Mouse (Mus musculus): Measurements from ENCODE around the gene Vmn1r19. TPM values are rescaled to one million over a fixed set of nuclear protein-coding genes. Genes with fewer than 3 reads are reported as not detected.
"Not testable (repeated sequence)": the region's sequence is repeated elsewhere in the genome, so short reads cannot be mapped to it uniquely, and the experiment has no call there.

The Vmn1r19 gene
- not detected in 2 replicates for polyA plus RNA-seq (2014; fragmentation: Nextera tagmentation; extraction: Ambion mirVana)

DNA sequence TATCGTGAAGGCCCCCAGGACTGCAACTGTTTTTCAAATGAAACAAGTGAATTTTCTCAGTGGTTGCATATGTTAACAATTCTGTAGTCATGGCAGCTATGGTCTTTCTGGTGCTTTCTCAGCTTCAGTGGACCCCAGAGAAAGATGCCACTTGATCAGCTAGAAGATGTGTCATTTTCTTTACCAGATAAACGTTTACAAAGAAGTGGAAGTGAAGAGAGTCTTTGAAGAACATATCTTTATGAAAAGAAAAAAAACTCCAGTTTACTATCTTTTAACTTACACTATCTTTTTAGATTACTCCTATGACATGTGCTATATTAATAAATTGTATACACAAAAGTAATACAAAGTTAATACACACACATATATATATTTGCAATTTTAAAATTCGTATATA is at the start of gene Vmn1r19:
TSS of gene Vmn1r19 (plus strand) at position 301 of the 400 bp plus-strand sequence.
- H3K4me1 ChIP-seq (ENCODE audit: control insufficient read depth, insufficient read depth, low read length); H3K9ac ChIP-seq (ENCODE audit: low read length); H3K27ac ChIP-seq (ENCODE audit: low read depth, low read length); H3K36me3 ChIP-seq (ENCODE audit: control insufficient read depth, insufficient read depth, low read length); DNase-seq (ENCODE audit: low spot score); H3K4me2 ChIP-seq (ENCODE audit: low read depth); ATAC-seq (ENCODE audit: insufficient read depth, low FRiP score, low TSS enrichment); H3K27me3 ChIP-seq (ENCODE audit: control insufficient read depth, insufficient read depth, low read length); H3K4me3 ChIP-seq (ENCODE audit: low read depth, low read length); H3K9me3 ChIP-seq (ENCODE audit: control insufficient read depth, low read length): not testable (repeated sequence)
- 75% methylated on average over 3 of the region's 3 CpGs for whole genome bisulfite sequencing

DNA sequence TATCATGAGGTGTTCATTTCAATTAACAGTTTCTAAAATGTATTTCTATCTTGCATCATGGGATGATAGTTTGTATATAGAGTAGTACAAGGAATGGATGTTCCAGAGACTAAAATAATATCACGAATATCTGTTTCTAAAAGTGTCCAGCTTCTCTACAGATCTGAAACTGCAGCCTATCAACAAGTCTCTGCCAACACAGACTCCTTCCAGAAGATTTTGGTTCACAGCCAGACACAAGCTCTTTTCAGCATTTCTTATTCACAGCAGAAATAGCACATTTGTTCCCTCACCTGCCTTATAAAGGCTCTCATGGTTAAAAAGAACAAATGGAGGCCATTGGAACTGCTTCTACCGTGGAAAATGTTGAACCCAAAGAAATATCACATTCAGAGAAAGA is 46.7 kb upstream of the Vmn1r19 start:
- Histone ChIP-seq H3K4me1 (ENCODE audit: control insufficient read depth, insufficient read depth, low read length) (no peaks in the 10 kb centered on the region), H3K27me3 (ENCODE audit: control insufficient read depth, insufficient read depth, low read length) (no peaks in the 10 kb centered on the region), H3K9ac (ENCODE audit: low read length) (no peak overlapping the region), H3K4me3 (ENCODE audit: low read depth, low read length) (no peak overlapping the region), H3K9me3 (ENCODE audit: control insufficient read depth, low read length) (no peaks in the 10 kb centered on the region), H3K27ac (ENCODE audit: low read depth, low read length) (no peak overlapping the region), H3K4me2 (ENCODE audit: low read depth) (no peak overlapping the region), H3K36me3 (ENCODE audit: control insufficient read depth, insufficient read depth, low read length) (no peaks in the 10 kb centered on the region)
- ATAC-seq (ENCODE audit: insufficient read depth, low FRiP score, low TSS enrichment) (no peak), DNase-seq (ENCODE audit: low spot score) (no peak)
- WGBS = 81% methylated on average over 2 of the region's 2 CpGs

DNA sequence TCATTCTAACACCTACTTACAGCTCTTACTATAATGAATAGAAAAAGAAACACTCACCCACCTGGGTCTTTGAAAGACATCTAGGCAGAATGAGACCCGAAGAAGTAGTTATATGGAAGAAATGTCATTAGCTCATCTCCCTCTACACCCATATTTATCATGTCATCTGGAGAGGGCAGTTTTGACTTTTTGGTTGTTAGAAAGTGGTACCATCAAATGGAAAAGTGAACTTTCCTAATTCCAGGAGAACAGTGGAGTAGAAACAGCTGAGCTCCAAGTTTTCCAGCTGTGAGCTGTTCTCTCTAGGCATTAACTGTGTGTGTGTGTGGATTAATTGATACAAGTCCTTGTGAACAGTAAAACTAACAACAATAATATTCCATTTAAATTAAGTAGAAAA is 40.0 kb upstream of the Vmn1r19 start, which contains the start of gene Vmn1r17:
TSS of gene Vmn1r17 (minus strand) at position 101 of the 400 bp plus-strand sequence.
- ATAC-seq (ENCODE audit: insufficient read depth, low FRiP score, low TSS enrichment) (no peak), DNase-seq (ENCODE audit: low spot score) (no peak)
- Histone ChIP-seq H3K4me2 (ENCODE audit: low read depth) (no peak within 1 kb of the TSS), H3K9me3 (ENCODE audit: control insufficient read depth, low read length) (no peaks in the 10 kb centered on the region), H3K36me3 (ENCODE audit: control insufficient read depth, insufficient read depth, low read length) (no peaks in the 10 kb centered on the region), H3K27me3 (ENCODE audit: control insufficient read depth, insufficient read depth, low read length) (no peaks in the 10 kb centered on the region), H3K9ac (ENCODE audit: low read length) (no peak within 1 kb of the TSS), H3K4me3 (ENCODE audit: low read depth, low read length) (no peak within 1 kb of the TSS), H3K27ac (ENCODE audit: low read depth, low read length) (no peak within 1 kb of the TSS), H3K4me1 (ENCODE audit: control insufficient read depth, insufficient read depth, low read length) (no peaks in the 10 kb centered on the region)
- 88% methylated on average over 1 of the region's 1 CpGs for WGBS

DNA sequence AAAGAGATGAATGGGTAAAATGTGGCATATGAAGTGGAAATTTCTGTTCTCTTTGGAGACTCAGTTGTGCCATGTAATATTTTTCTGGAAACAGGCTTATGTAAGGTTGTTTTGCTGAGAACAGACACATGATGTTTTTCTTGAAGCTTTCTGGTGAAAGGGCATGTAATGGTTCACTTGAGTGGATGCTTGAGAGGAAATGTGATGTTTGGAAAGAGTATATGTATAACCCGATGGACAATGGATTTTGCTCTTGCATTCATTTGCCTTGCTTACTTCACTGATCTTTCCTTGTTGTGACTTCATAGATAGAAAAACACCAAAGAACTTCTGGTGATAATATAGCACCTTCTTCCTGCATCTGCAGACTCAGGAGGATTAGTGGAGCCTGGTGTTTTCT is 37.7 kb upstream of the Vmn1r19 start:
- 73% methylated on average over 1 of the region's 1 CpGs for WGBS

DNA sequence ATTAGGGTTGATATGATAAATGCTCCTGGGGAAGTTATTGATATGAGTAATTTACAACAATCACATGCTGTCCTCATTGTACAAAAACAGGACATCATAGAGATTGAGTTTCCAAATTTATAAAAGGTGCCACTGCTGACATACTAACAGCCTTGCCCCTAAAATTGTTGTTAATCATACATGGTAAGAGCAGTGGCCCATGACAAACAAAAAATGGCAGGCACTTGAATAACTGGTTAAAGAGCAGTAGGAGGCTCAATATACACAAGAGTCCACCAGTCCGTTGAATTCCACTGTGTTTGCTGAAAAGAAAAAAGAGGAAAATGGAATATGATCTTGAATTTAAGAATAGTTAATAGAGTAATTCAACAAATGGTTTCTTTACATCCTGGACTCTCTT is 36.1 kb upstream of the Vmn1r19 start:
- H3K9me3 ChIP-seq (ENCODE audit: control insufficient read depth, low read length) = no peaks in the 10 kb centered on the region
- H3K27me3 ChIP-seq (ENCODE audit: control insufficient read depth, insufficient read depth, low read length) = no peaks in the 10 kb centered on the region
- H3K27ac ChIP-seq (ENCODE audit: low read depth, low read length) = no peak overlapping the region
- H3K4me3 ChIP-seq (ENCODE audit: low read depth, low read length) = no peak overlapping the region
- no peak for DNase-seq (ENCODE audit: low spot score)
- no peaks in the 10 kb centered on the region for H3K4me1 ChIP-seq (ENCODE audit: control insufficient read depth, insufficient read depth, low read length)
- ATAC-seq (ENCODE audit: insufficient read depth, low FRiP score, low TSS enrichment) = no peak
- no peak overlapping the region for H3K4me2 ChIP-seq (ENCODE audit: low read depth)
- no peaks in the 10 kb centered on the region for H3K36me3 ChIP-seq (ENCODE audit: control insufficient read depth, insufficient read depth, low read length)
- WGBS = 81% methylated on average over 1 of the region's 1 CpGs
- no peak overlapping the region for H3K9ac ChIP-seq (ENCODE audit: low read length)

More for the DNA sequence above, 37.7 kb upstream of the Vmn1r19 start:
- not testable (repeated sequence) for DNase-seq (ENCODE audit: low spot score); ATAC-seq (ENCODE audit: insufficient read depth, low FRiP score, low TSS enrichment); H3K4me2 ChIP-seq (ENCODE audit: low read depth); H3K27me3 ChIP-seq (ENCODE audit: control insufficient read depth, insufficient read depth, low read length); H3K9me3 ChIP-seq (ENCODE audit: control insufficient read depth, low read length); H3K4me1 ChIP-seq (ENCODE audit: control insufficient read depth, insufficient read depth, low read length); H3K27ac ChIP-seq (ENCODE audit: low read depth, low read length); H3K4me3 ChIP-seq (ENCODE audit: low read depth, low read length); H3K36me3 ChIP-seq (ENCODE audit: control insufficient read depth, insufficient read depth, low read length); H3K9ac ChIP-seq (ENCODE audit: low read length)

DNA sequence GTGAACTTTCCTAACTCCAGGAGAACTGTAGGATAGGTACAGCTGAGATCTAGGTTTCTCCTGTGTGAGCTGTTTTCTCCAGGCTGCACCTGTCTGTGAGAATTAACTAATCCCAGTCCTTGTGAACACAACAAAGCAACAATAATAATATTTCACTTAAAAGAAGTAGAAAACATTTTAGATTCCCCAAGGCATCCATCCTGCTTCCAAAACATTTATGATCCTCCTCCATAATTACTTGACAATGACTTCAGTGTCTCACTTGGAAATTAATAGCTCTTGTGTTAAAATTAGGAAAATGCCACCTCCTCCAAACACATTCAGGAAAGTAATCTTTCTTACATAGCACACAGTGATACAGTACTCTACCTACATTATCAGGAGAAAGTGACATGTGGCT is 7.9 kb upstream of the Vmn1r19 start, which contains the start of gene Vmn1r18:
TSS of gene Vmn1r18 (minus strand) at position 101 of the 400 bp plus-strand sequence.
- Histone ChIP-seq H3K9me3 (ENCODE audit: control insufficient read depth, low read length) (no peaks in the 10 kb centered on the region), H3K4me1 (ENCODE audit: control insufficient read depth, insufficient read depth, low read length) (no peaks in the 10 kb centered on the region), H3K9ac (ENCODE audit: low read length) (no peak within 1 kb of the TSS), H3K27me3 (ENCODE audit: control insufficient read depth, insufficient read depth, low read length) (no peaks in the 10 kb centered on the region), H3K27ac (ENCODE audit: low read depth, low read length) (no peak within 1 kb of the TSS), H3K36me3 (ENCODE audit: control insufficient read depth, insufficient read depth, low read length) (no peaks in the 10 kb centered on the region), H3K4me3 (ENCODE audit: low read depth, low read length) (no peak within 1 kb of the TSS), H3K4me2 (ENCODE audit: low read depth) (no peak within 1 kb of the TSS)
- no peak for DNase-seq (ENCODE audit: low spot score)
- ATAC-seq (ENCODE audit: insufficient read depth, low FRiP score, low TSS enrichment) = no peak

GRCm38 (mm10) chr6:57428630-57429029 is 25.1 kb downstream of the Vmn1r19 start, which contains the start of gene Vmn1r20:
Gene Vmn1r20, plus strand, starts transcription at chr6:57428930.
- no peaks in the 10 kb centered on the region for H3K9me3 ChIP-seq (ENCODE audit: control insufficient read depth, low read length)
- no peaks in the 10 kb centered on the region for H3K36me3 ChIP-seq (ENCODE audit: control insufficient read depth, insufficient read depth, low read length)
- H3K4me2 ChIP-seq (ENCODE audit: low read depth) = no peak within 1 kb of the TSS
- no peak within 1 kb of the TSS for H3K9ac ChIP-seq (ENCODE audit: low read length)
- no peaks in the 10 kb centered on the region for H3K4me1 ChIP-seq (ENCODE audit: control insufficient read depth, insufficient read depth, low read length)
- ATAC-seq (ENCODE audit: insufficient read depth, low FRiP score, low TSS enrichment) = no peak
- DNase-seq (ENCODE audit: low spot score) = no peak
- no peak within 1 kb of the TSS for H3K4me3 ChIP-seq (ENCODE audit: low read depth, low read length)
- no peaks in the 10 kb centered on the region for H3K27me3 ChIP-seq (ENCODE audit: control insufficient read depth, insufficient read depth, low read length)
- WGBS = 84% methylated on average over 1 of the region's 1 CpGs
- no peak within 1 kb of the TSS for H3K27ac ChIP-seq (ENCODE audit: low read depth, low read length)

GRCm38 (mm10) chr6:57431196-57431595 is 27.6 kb downstream of the Vmn1r19 start:
- 80% methylated on average over 1 of the region's 1 CpGs for WGBS
- no peak for DNase-seq (ENCODE audit: low spot score)
- ATAC-seq (ENCODE audit: insufficient read depth, low FRiP score, low TSS enrichment) = no peak

More at GRCm38 (mm10) chr6:57431196-57431595, 27.6 kb downstream of the Vmn1r19 start:
- Histone ChIP-seq H3K27me3 (ENCODE audit: control insufficient read depth, insufficient read depth, low read length) (no peaks in the 10 kb centered on the region), H3K9me3 (ENCODE audit: control insufficient read depth, low read length) (no peaks in the 10 kb centered on the region), H3K4me3 (ENCODE audit: low read depth, low read length) (no peak overlapping the region), H3K4me1 (ENCODE audit: control insufficient read depth, insufficient read depth, low read length) (no peaks in the 10 kb centered on the region), H3K9ac (ENCODE audit: low read length) (no peak overlapping the region), H3K36me3 (ENCODE audit: control insufficient read depth, insufficient read depth, low read length) (no peaks in the 10 kb centered on the region), H3K4me2 (ENCODE audit: low read depth) (no peak overlapping the region), H3K27ac (ENCODE audit: low read depth, low read length) (no peak overlapping the region)

Measured in neural tube, embryonic 11.5 days (tissue).